Mouse (Mus musculus) c-Kit-negative CD71-positive TER-119-positive erythroid progenitor cells, embryonic 14.5 days (primary cell): Measurements from ENCODE around the gene Rab11fip5.
A peak's percentile ranks its signal among the peaks of the same experiment; 100 is the strongest.

ENCODE experiments used
- DNase-seq: peaks from one replicate; pipeline ENCODE4 v3.0.0-alpha.2; 2013; ENCODE audit warnings: low read depth, low spot score

Rab11fip5 gene

GRCm38 (mm10) chr6:85348133-85348532 is 26.3 kb downstream of the Rab11fip5 start:
- no peak for DNase-seq

- DNase-seq, result peak; percentile 52
These were observed 28.3 kb downstream of the Rab11fip5 start for GRCm38 (mm10) chr6:85346028-85346634.

GRCm38 (mm10) chr6:85344929-85345328 is 29.5 kb downstream of the Rab11fip5 start:
- no peak for DNase-seq

- DNase-seq, result no peak
These were observed 31.4 kb downstream of the Rab11fip5 start for GRCm38 (mm10) chr6:85343027-85343426.

GRCm38 (mm10) chr6:85341814-85342501 is 32.5 kb downstream of the Rab11fip5 start:
- DNase-seq, result no peak

- DNase-seq, result no peak
These were observed 34.2 kb downstream of the Rab11fip5 start for GRCm38 (mm10) chr6:85340184-85340583.

- no peak for DNase-seq
These were observed 35.0 kb downstream of the Rab11fip5 start for GRCm38 (mm10) chr6:85339273-85339901.

- no peak for DNase-seq
These were observed 37.5 kb downstream of the Rab11fip5 start for GRCm38 (mm10) chr6:85336944-85337343.

GRCm38 (mm10) chr6:85335352-85335751 is 39.1 kb downstream of the Rab11fip5 start:
- no peak for DNase-seq

- no peak for DNase-seq
These were observed 39.6 kb downstream of the Rab11fip5 start for GRCm38 (mm10) chr6:85334851-85335250.

GRCm38 (mm10) chr6:85334251-85334650 is 40.2 kb downstream of the Rab11fip5 start:
- no peak for DNase-seq

GRCm38 (mm10) chr6:85333732-85334131 is 40.7 kb downstream of the Rab11fip5 start:
- DNase-seq, result no peak

- peak; percentile 37 for DNase-seq
These were observed 41.3 kb downstream of the Rab11fip5 start, which contains the start of gene Sfxn5 for GRCm38 (mm10) chr6:85333000-85333669. Gene Sfxn5, minus strand, starts transcription at chr6:85333422.

GRCm38 (mm10) chr6:85332351-85332999 is 42.0 kb downstream of the Rab11fip5 start:
- DNase-seq, result no peak

GRCm38 (mm10) chr6:85331736-85332135 is 42.7 kb downstream of the Rab11fip5 start:
- DNase-seq, result no peak

GRCm38 (mm10) chr6:85331221-85331735 is 43.2 kb downstream of the Rab11fip5 start:
- DNase-seq, result no peak

GRCm38 (mm10) chr6:85329666-85330185 is 44.7 kb downstream of the Rab11fip5 start:
- DNase-seq, result no peak

- DNase-seq, result no peak
These were observed 47.9 kb downstream of the Rab11fip5 start for GRCm38 (mm10) chr6:85326564-85326963.

- no peak for DNase-seq
These were observed 49.3 kb downstream of the Rab11fip5 start for GRCm38 (mm10) chr6:85325109-85325508.

- DNase-seq, result no peak
These were observed 54.0 kb downstream of the Rab11fip5 start for GRCm38 (mm10) chr6:85320445-85320866.

- DNase-seq, result no peak
These were observed 58.2 kb downstream of the Rab11fip5 start for GRCm38 (mm10) chr6:85316211-85316610.
